Mouse (Mus musculus): Measurements from ENCODE around the gene Dpagt1. TPM values are rescaled to one million over a fixed set of nuclear protein-coding genes. Genes with fewer than 3 reads are reported as not detected.
"Not testable (repeated sequence)": the region's sequence is repeated elsewhere in the genome, so short reads cannot be mapped to it uniquely, and the experiment has no call there.

The Dpagt1 gene
- polyA plus RNA-seq, 1 experiment, result 47.9 TPM

DNA sequence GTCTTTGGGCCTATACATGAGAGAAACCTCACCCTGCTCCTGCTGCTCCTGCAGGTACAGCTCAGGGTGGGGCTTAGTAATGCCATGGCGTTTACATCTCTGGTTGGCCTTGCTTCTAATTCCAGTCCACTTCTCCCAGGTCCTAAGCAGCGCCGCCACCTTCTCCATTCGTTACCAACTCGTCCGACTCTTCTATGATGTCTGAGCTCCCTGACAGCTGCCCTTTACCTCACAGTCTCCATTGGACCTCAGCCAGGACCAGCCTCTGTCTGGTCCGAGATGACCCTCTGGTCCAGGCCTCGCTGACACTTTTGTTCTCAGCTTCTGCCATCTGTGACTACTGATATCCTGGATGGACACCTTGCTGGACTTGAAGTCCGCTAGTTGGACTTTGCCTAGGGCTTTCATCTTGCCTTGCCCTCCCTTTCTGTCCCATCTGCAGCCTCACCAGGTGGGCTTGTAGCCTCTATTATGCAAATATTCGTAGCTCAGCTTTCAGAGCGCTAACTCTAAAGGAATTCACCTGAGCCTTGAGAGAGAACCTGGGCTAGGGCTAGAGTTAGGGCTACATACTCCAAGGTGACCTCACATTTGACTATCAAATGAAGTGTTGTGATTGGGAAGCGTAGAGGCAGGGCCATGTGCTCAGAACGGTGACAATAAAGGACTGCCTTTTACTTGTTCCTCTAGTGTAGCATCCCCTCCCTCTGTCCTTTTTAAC, 7.3 kb downstream of the Dpagt1 start:
- no peak overlapping the region for H3K4me3 ChIP-seq (ENCODE audit: control insufficient read depth, insufficient read depth, low read length)
- peaks cover 10% of the 10 kb centered on the region for H3K36me3 ChIP-seq (ENCODE audit: control insufficient read depth, insufficient read depth, low read length)
- H3K27ac ChIP-seq (ENCODE audit: control insufficient read depth, insufficient read depth, low read length), result no peak overlapping the region
- 97% methylated on average over 13 of the region's 13 CpGs for WGBS
- no peaks in the 10 kb centered on the region for H3K27me3 ChIP-seq (ENCODE audit: control insufficient read depth, insufficient read depth, low read length)
- peaks cover 11% of the 10 kb centered on the region for H3K4me1 ChIP-seq (replicated peaks; ENCODE audit: control insufficient read depth, insufficient read depth, low read length)
- no peak for DNase-seq
- TF ChIP-seq CTCF (IDR thresholded peaks at IDR 0.05; ENCODE audit: borderline replicate concordance, control insufficient read depth, extremely low read depth, insufficient read depth, low read length, poor library complexity), result no peak
- no peak for TF ChIP-seq POLR2A (IDR thresholded peaks at IDR 0.05; ENCODE audit: control insufficient read depth, extremely low read depth, insufficient read depth, low read length, poor library complexity)

DNA sequence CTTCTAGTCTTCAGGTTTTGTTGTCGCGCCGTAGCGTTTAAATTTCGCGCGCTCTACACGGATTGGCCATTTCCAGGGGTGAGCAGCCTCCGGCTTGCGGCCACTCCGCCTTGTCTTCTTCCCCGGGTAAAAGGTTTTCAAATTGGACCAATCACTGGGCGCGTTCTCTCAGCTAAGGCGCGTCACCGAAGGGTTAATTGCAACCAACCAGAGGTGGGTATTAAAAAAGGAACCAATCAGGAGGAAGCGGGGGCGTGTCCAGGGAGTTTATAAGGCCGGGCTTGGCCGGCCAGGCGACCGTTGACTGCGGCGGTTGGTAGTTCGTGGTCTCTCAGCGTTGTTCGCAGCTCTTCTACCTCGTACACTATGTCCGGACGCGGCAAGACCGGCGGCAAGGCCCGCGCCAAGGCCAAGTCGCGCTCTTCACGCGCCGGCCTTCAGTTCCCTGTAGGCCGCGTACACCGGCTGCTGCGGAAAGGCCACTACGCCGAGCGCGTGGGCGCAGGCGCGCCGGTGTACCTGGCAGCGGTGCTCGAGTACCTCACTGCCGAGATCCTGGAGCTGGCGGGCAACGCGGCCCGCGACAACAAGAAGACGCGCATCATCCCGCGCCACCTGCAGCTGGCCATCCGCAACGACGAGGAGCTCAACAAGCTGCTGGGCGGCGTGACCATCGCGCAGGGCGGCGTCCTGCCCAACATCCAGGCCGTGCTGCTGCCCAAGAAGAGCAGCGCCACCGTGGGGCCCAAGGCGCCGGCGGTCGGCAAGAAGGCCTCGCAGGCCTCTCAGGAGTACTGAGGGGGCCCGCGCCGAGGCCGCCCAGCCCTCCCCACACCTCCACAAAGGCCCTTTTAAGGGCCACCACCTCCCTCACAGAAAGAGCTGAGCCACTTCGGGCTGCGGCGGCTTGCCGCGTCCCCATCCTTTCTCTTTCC, 8.8 kb downstream of the Dpagt1 start, which contains the start of gene H2afx:
Gene H2afx (plus strand): TSS at position 299 of the 935 bp plus-strand sequence.
- peak; percentile 100 for TF ChIP-seq POLR2A (IDR thresholded peaks at IDR 0.05; ENCODE audit: control insufficient read depth, extremely low read depth, insufficient read depth, low read length, poor library complexity)
- TF ChIP-seq CTCF (IDR thresholded peaks at IDR 0.05; ENCODE audit: borderline replicate concordance, control insufficient read depth, extremely low read depth, insufficient read depth, low read length, poor library complexity), result no peak
- Histone ChIP-seq H3K4me1 (replicated peaks; ENCODE audit: control insufficient read depth, insufficient read depth, low read length) (peaks cover 11% of the 10 kb centered on the region), H3K4me3 (ENCODE audit: control insufficient read depth, insufficient read depth, low read length) (peak within 1 kb of the TSS; percentile 73), H3K27ac (ENCODE audit: control insufficient read depth, insufficient read depth, low read length) (peak within 1 kb of the TSS; percentile 28), H3K36me3 (ENCODE audit: control insufficient read depth, insufficient read depth, low read length) (peaks cover 10% of the 10 kb centered on the region), H3K27me3 (ENCODE audit: control insufficient read depth, insufficient read depth, low read length) (no peaks in the 10 kb centered on the region)
- DNase-seq, result peak; percentile 98
- under 1% methylated on average over 91 of the region's 91 CpGs for WGBS

DNA sequence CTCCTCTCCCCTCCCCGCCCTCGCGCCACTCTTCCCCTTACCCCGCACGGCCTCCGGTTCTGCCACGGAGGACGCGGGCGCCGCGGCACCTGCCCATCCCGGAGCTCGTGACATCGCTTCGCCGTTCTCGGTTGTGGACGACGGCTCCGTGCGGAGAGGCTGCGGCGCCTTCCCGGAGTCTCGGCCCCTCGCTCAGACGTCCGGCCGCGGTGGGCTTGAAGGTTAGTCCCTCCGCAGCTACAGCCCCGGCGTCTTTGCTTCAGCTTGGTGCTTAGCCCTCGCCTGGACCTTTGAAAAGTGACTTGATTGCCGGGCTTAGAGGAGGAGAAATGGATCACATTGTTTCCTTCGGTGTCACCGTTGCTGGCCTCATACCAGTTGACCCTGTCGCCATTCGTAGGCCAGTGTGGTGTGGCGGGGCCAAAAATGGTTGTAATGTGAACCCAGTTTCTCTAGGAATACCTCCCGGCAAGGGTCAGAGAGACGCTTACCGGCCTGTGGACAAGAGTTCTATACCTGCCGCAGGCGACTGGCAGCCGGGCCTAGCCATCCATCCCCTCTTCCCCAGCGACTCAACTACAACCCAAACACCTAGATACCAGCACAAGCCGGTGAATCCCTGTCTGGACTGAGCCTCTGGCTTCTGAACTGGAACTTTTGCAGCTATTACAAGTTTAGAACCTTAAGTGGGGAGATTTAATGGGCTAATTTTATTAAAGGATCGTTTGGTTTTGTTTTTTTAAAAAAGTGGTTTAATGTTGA, 9.7 kb downstream of the Dpagt1 start:
- WGBS, result under 1% methylated on average over 50 of the region's 50 CpGs
- Histone ChIP-seq H3K4me1 (replicated peaks; ENCODE audit: control insufficient read depth, insufficient read depth, low read length) (peaks cover 11% of the 10 kb centered on the region), H3K36me3 (ENCODE audit: control insufficient read depth, insufficient read depth, low read length) (peaks cover 10% of the 10 kb centered on the region), H3K27ac (ENCODE audit: control insufficient read depth, insufficient read depth, low read length) (peak overlapping the region; percentile 28; the same call in 1 of the 2 replicates), H3K4me3 (ENCODE audit: control insufficient read depth, insufficient read depth, low read length) (peak overlapping the region; percentile 73), H3K27me3 (ENCODE audit: control insufficient read depth, insufficient read depth, low read length) (no peaks in the 10 kb centered on the region)
- DNase-seq, result no peak
- TF ChIP-seq CTCF (IDR thresholded peaks at IDR 0.05; ENCODE audit: borderline replicate concordance, control insufficient read depth, extremely low read depth, insufficient read depth, low read length, poor library complexity) (no peak), POLR2A (IDR thresholded peaks at IDR 0.05; ENCODE audit: control insufficient read depth, extremely low read depth, insufficient read depth, low read length, poor library complexity) (no peak)

DNA sequence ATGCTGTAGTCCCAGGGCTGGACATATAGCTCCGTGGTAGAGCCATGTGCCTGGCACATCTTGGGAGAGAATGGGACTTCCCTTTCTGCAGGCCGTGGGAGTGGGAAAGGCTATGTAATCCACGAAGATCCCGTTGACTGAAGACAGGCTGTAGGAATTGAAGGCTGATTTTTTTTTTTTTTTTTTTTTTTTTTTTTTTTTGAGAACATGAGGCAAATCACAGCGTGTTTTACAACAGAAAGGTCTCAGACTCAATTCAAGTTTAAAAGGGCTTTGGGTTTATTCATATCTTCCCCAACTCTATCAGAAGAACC, 10.2 kb downstream of the Dpagt1 start:
- Histone ChIP-seq H3K27ac (ENCODE audit: control insufficient read depth, insufficient read depth, low read length) (no peak overlapping the region; the same call in 1 of the 2 replicates), H3K36me3 (ENCODE audit: control insufficient read depth, insufficient read depth, low read length) (peaks cover 10% of the 10 kb centered on the region), H3K4me3 (ENCODE audit: control insufficient read depth, insufficient read depth, low read length) (peak overlapping the region; percentile 73), H3K4me1 (replicated peaks; ENCODE audit: control insufficient read depth, insufficient read depth, low read length) (peaks cover 11% of the 10 kb centered on the region), H3K27me3 (ENCODE audit: control insufficient read depth, insufficient read depth, low read length) (no peaks in the 10 kb centered on the region)
- no peak for TF ChIP-seq CTCF (IDR thresholded peaks at IDR 0.05; ENCODE audit: borderline replicate concordance, control insufficient read depth, extremely low read depth, insufficient read depth, low read length, poor library complexity)
- no peak for TF ChIP-seq POLR2A (IDR thresholded peaks at IDR 0.05; ENCODE audit: control insufficient read depth, extremely low read depth, insufficient read depth, low read length, poor library complexity)
- DNase-seq, result no peak
- 5% methylated on average over 5 of the region's 5 CpGs for WGBS

DNA sequence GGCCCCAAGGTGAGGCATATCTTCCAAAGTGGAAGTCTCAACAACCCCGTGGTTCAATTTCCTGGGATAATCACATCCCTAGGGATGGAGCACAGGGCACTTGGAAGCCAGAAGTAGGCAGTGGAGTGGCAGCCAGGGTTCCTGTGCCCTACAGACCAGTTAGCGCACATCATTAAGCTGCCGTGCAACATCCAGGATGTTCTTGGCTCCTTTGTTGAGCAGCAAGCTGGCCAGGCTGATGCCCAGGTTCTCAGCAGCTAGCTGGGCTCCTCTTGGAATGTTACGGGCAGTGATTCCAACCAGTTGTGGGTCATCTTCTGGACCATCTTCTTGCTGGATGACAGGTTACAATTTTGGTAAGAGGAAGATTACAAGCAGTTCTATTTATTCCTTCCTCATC, 10.7 kb downstream of the Dpagt1 start:
- not testable (repeated sequence) for DNase-seq; H3K27ac ChIP-seq (ENCODE audit: control insufficient read depth, insufficient read depth, low read length); H3K27me3 ChIP-seq (ENCODE audit: control insufficient read depth, insufficient read depth, low read length)
- Histone ChIP-seq H3K4me3 (ENCODE audit: control insufficient read depth, insufficient read depth, low read length) (peak overlapping the region; percentile 26), H3K4me1 (replicated peaks; ENCODE audit: control insufficient read depth, insufficient read depth, low read length) (peaks cover 11% of the 10 kb centered on the region), H3K36me3 (ENCODE audit: control insufficient read depth, insufficient read depth, low read length) (peaks cover 10% of the 10 kb centered on the region)
- WGBS, result 49% methylated on average over 4 of the region's 4 CpGs

DNA sequence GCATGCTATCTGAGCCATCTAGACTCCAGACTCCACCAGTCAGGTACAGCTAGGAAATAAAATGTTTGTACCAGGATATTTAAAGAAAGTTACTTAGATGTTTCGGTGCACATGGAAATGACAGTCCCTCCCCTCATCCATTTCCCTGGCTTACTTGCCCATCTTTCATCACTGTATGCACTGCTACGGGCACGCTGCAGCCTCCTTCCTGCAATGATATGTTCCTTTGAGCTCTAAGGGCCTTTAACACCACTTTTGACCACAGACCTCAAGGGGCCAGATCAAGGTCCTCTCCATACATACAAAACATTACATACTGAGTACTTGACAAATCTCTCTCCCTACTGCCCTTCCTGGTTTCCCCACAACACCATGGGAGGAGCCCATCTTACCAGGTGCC, 11.1 kb downstream of the Dpagt1 start:
- no peak for TF ChIP-seq CTCF (IDR thresholded peaks at IDR 0.05; ENCODE audit: borderline replicate concordance, control insufficient read depth, extremely low read depth, insufficient read depth, low read length, poor library complexity)
- no peak for TF ChIP-seq POLR2A (IDR thresholded peaks at IDR 0.05; ENCODE audit: control insufficient read depth, extremely low read depth, insufficient read depth, low read length, poor library complexity)
- Histone ChIP-seq H3K36me3 (ENCODE audit: control insufficient read depth, insufficient read depth, low read length) (peaks cover 10% of the 10 kb centered on the region), H3K4me3 (ENCODE audit: control insufficient read depth, insufficient read depth, low read length) (no peak overlapping the region), H3K27me3 (ENCODE audit: control insufficient read depth, insufficient read depth, low read length) (no peaks in the 10 kb centered on the region), H3K27ac (ENCODE audit: control insufficient read depth, insufficient read depth, low read length) (no peak overlapping the region), H3K4me1 (replicated peaks; ENCODE audit: control insufficient read depth, insufficient read depth, low read length) (peaks cover 11% of the 10 kb centered on the region)
- no peak for DNase-seq
- WGBS, result 73% methylated on average over 3 of the region's 3 CpGs
